ENCODE assay signal across 22 mouse cellular contexts in genomic region chr8:91339651-91340050, GRCm38 (mm10). TPM values are rescaled to one million over a fixed set of nuclear protein-coding genes. Genes with fewer than 3 reads are reported as not detected.
DNase-seq lines count a peak whose midpoint lies in the region; ATAC-seq and TF ChIP-seq lines count a peak whose summit lies in the region.
"Had no signal": no experiment of that assay in that cellular context is flagged by ENCODE, and none has a peak within 500 bp of the region (broad histone marks: within the 10 kb centered on the region; RNA-seq: fewer than 3 reads in every experiment).

No protein-coding gene starts in this region.

- H3K27me3 ChIP-seq in heart, embryonic 10.5 days (ENCODE audit: insufficient read depth, poor library complexity, severe bottlenecking), result no peaks in the 10 kb centered on the region
- H3K27me3 ChIP-seq in heart, embryonic 12.5 days (replicated peaks), result no peaks in the 10 kb centered on the region
- no peaks in the 10 kb centered on the region for H3K27me3 ChIP-seq in hindbrain, embryonic 11.5 days (ENCODE audit: control insufficient read depth, insufficient read depth, low read length)
- H3K27me3 ChIP-seq in hindbrain, postnatal 0 days (ENCODE audit: insufficient read depth, low read length), result no peaks in the 10 kb centered on the region
- no peaks in the 10 kb centered on the region for H3K27me3 ChIP-seq in midbrain, embryonic 10.5 days (ENCODE audit: low read depth, poor library complexity, severe bottlenecking)
- H3K27me3 ChIP-seq in midbrain, embryonic 14.5 days (ENCODE audit: control insufficient read depth, insufficient read depth, low read length), result no peaks in the 10 kb centered on the region
- H3K27me3 ChIP-seq: embryonic facial prominence, embryonic 13.5 days; embryonic facial prominence, embryonic 15.5 days; forebrain, embryonic 12.5 days had no signal

- no peak for ATAC-seq in heart, embryonic 12.5 days (ENCODE audit: insufficient number of reproducible peaks, low FRiP score)
- ATAC-seq in hindbrain, embryonic 11.5 days (ENCODE audit: low FRiP score), result no peak
- no peak for ATAC-seq in hindbrain, postnatal 0 days
- no peak for ATAC-seq in midbrain, embryonic 14.5 days (ENCODE audit: low FRiP score, low TSS enrichment)
- ATAC-seq: forebrain, embryonic 14.5 days had no signal

- peaks cover 21% of the 10 kb centered on the region for H3K4me1 ChIP-seq in heart, embryonic 10.5 days
- H3K4me1 ChIP-seq in heart, embryonic 12.5 days (replicated peaks), result peaks cover 10% of the 10 kb centered on the region
- no peaks in the 10 kb centered on the region; the same call in 1 of the 2 replicates for H3K4me1 ChIP-seq in hindbrain, embryonic 11.5 days (replicated peaks; ENCODE audit: control insufficient read depth, insufficient read depth, low read length)
- no peaks in the 10 kb centered on the region for H3K4me1 ChIP-seq in hindbrain, postnatal 0 days (ENCODE audit: insufficient read depth, low read length)
- H3K4me1 ChIP-seq in midbrain, embryonic 10.5 days, result peaks cover 43% of the 10 kb centered on the region
- H3K4me1 ChIP-seq in midbrain, embryonic 14.5 days (ENCODE audit: control insufficient read depth, insufficient read depth, low read length), result no peaks in the 10 kb centered on the region

- 89% methylated on average over 8 of the region's 8 CpGs for WGBS in heart, embryonic 10.5 days
- 92% methylated on average over 8 of the region's 8 CpGs for WGBS in heart, embryonic 12.5 days
- WGBS in hindbrain, embryonic 11.5 days, result 87% methylated on average over 8 of the region's 8 CpGs
- WGBS in hindbrain, postnatal 0 days, result 89% methylated on average over 8 of the region's 8 CpGs
- WGBS in midbrain, embryonic 10.5 days, result 95% methylated on average over 8 of the region's 8 CpGs
- 89% methylated on average over 8 of the region's 8 CpGs for WGBS in midbrain, embryonic 14.5 days

- TF ChIP-seq CTCF in hindbrain, postnatal 0 days (IDR thresholded peaks at IDR 0.05; ENCODE audit: low read depth), result no peak

- H3K27ac ChIP-seq in heart, embryonic 10.5 days, result no peak overlapping the region
- no peak overlapping the region for H3K27ac ChIP-seq in heart, embryonic 12.5 days (ENCODE audit: poor library complexity, severe bottlenecking)
- H3K27ac ChIP-seq in hindbrain, embryonic 11.5 days (ENCODE audit: low read depth, low read length), result peak overlapping the region; percentile 51; the same call in 1 of the 2 replicates
- H3K27ac ChIP-seq in hindbrain, postnatal 0 days, result no peak overlapping the region
- H3K27ac ChIP-seq in midbrain, embryonic 10.5 days (replicated peaks), result 0 out of 2 replicates have a peak overlapping the region, but pooled peaks have one; percentile 28
- no peak overlapping the region for H3K27ac ChIP-seq in midbrain, embryonic 14.5 days (replicated peaks; ENCODE audit: low read depth, low read length)
- H3K27ac ChIP-seq: embryonic facial prominence, embryonic 13.5 days; forebrain, embryonic 10.5 days; forebrain, embryonic 12.5 days had no signal

- H3K4me3 ChIP-seq in heart, embryonic 10.5 days, result no peak overlapping the region
- H3K4me3 ChIP-seq in heart, embryonic 12.5 days, result no peak overlapping the region
- no peak overlapping the region for H3K4me3 ChIP-seq in hindbrain, embryonic 11.5 days (ENCODE audit: low read depth, low read length)
- H3K4me3 ChIP-seq in hindbrain, postnatal 0 days (ENCODE audit: low read length), result no peak overlapping the region
- no peak overlapping the region for H3K4me3 ChIP-seq in midbrain, embryonic 10.5 days
- no peak overlapping the region for H3K4me3 ChIP-seq in midbrain, embryonic 14.5 days (replicated peaks; ENCODE audit: low read depth, low read length)
- H3K4me3 ChIP-seq: embryonic facial prominence, embryonic 13.5 days; embryonic facial prominence, embryonic 15.5 days; erythroblast, embryonic 14.5 days; forebrain, embryonic 10.5 days; forebrain, embryonic 12.5 days had no signal

- H3K4me2 ChIP-seq in heart, embryonic 12.5 days, result no peak overlapping the region
- no peak overlapping the region for H3K4me2 ChIP-seq in hindbrain, embryonic 11.5 days (replicated peaks; ENCODE audit: low read depth, low read length)
- H3K4me2 ChIP-seq in hindbrain, postnatal 0 days (ENCODE audit: low read depth, low read length), result no peak overlapping the region
- no peak overlapping the region for H3K4me2 ChIP-seq in midbrain, embryonic 14.5 days (ENCODE audit: low read length)
- H3K4me2 ChIP-seq: embryonic facial prominence, embryonic 13.5 days; embryonic facial prominence, embryonic 15.5 days; forebrain, embryonic 12.5 days had no signal

- peaks cover 12% of the 10 kb centered on the region for H3K36me3 ChIP-seq in heart, embryonic 10.5 days
- 0 out of 2 replicates have a peak, but pooled peaks cover 4% of the 10 kb centered on the region for H3K36me3 ChIP-seq in heart, embryonic 12.5 days
- H3K36me3 ChIP-seq in hindbrain, embryonic 11.5 days (ENCODE audit: control insufficient read depth, insufficient read depth, low read length), result no peaks in the 10 kb centered on the region
- H3K36me3 ChIP-seq in hindbrain, postnatal 0 days (ENCODE audit: insufficient read depth, low read length), result no peaks in the 10 kb centered on the region
- H3K36me3 ChIP-seq in midbrain, embryonic 10.5 days, result peaks cover 13% of the 10 kb centered on the region
- no peaks in the 10 kb centered on the region for H3K36me3 ChIP-seq in midbrain, embryonic 14.5 days (ENCODE audit: control insufficient read depth, insufficient read depth, low read length)
- H3K36me3 ChIP-seq: forebrain, embryonic 12.5 days had no signal

- DNase-seq in heart, embryonic 10.5 days (ENCODE audit: low spot score), result peak; percentile 65
- DNase-seq in hindbrain, embryonic 11.5 days (ENCODE audit: low spot score), result no peak
- DNase-seq in hindbrain, postnatal 0 days (ENCODE audit: low spot score), result no peak
- DNase-seq in midbrain, embryonic 10.5 days (ENCODE audit: low spot score), result no peak
- no peak for DNase-seq in midbrain, embryonic 14.5 days
- DNase-seq: adrenal gland, adult 2 months; adrenal gland, postnatal 10 days; adrenal gland, postnatal 25 days; cerebellum, adult 11 months; cerebellum, adult 18-20 months; cerebellum, adult 8-10 months; cerebellum, adult 9-11 months; cerebellum, postnatal 14 days; cerebellum, postnatal 36 days; embryo, embryonic 11 days had no signal

- H3K9me3 ChIP-seq in heart, embryonic 10.5 days, result no peaks in the 10 kb centered on the region
- H3K9me3 ChIP-seq in heart, embryonic 12.5 days (replicated peaks), result 0 out of 2 replicates have a peak, but pooled peaks cover 6% of the 10 kb centered on the region
- no peaks in the 10 kb centered on the region for H3K9me3 ChIP-seq in hindbrain, embryonic 11.5 days (ENCODE audit: control insufficient read depth, low read length)
- no peaks in the 10 kb centered on the region for H3K9me3 ChIP-seq in hindbrain, postnatal 0 days (ENCODE audit: low read length)
- H3K9me3 ChIP-seq in midbrain, embryonic 10.5 days (replicated peaks), result peaks cover 11% of the 10 kb centered on the region; the same call in 1 of the 2 replicates
- no peaks in the 10 kb centered on the region for H3K9me3 ChIP-seq in midbrain, embryonic 14.5 days (ENCODE audit: control insufficient read depth, low read length)
- H3K9me3 ChIP-seq: embryonic facial prominence, embryonic 15.5 days; forebrain, embryonic 12.5 days had no signal

- no peak overlapping the region for H3K9ac ChIP-seq in heart, embryonic 12.5 days
- H3K9ac ChIP-seq in hindbrain, embryonic 11.5 days (ENCODE audit: low read depth, low read length), result no peak overlapping the region
- no peak overlapping the region for H3K9ac ChIP-seq in hindbrain, postnatal 0 days (replicated peaks; ENCODE audit: low read length)
- H3K9ac ChIP-seq in midbrain, embryonic 14.5 days (replicated peaks; ENCODE audit: low read length), result no peak overlapping the region
- H3K9ac ChIP-seq: embryonic facial prominence, embryonic 13.5 days; embryonic facial prominence, embryonic 15.5 days; forebrain, embryonic 12.5 days had no signal

RNA-seq across cellular contexts. Expression of gene Fto, which starts 26.3 kb away (rescaled TPM):
- polyA plus RNA-seq in heart, embryonic 10.5 days (2016; fragmentation: Nextera tagmentation; extraction: Ambion mirVana), result 81.7 and 83.2 TPM in 2 replicates
- polyA plus RNA-seq in heart, embryonic 12.5 days (2016; fragmentation: Nextera tagmentation; extraction: Ambion mirVana), result 76.6 and 76.7 TPM in 2 replicates
- polyA plus RNA-seq in hindbrain, embryonic 11.5 days (2014; fragmentation: Nextera tagmentation; extraction: Ambion mirVana), result 94.7 and 107 TPM in 2 replicates
- 80.7 and 83.2 TPM in 2 replicates for total RNA-seq in hindbrain, postnatal 0 days (2014; rRNA removed)
- 106 and 122 TPM in 2 replicates for polyA plus RNA-seq in hindbrain, postnatal 0 days (2015; fragmentation: Nextera tagmentation; extraction: Ambion mirVana)
- 91.3 and 105 TPM in 2 replicates for polyA plus RNA-seq in midbrain, embryonic 10.5 days (2016; fragmentation: Nextera tagmentation; extraction: Ambion mirVana)
- polyA plus RNA-seq in midbrain, embryonic 14.5 days (2014; fragmentation: Nextera tagmentation; extraction: Ambion mirVana), result 105 and 161 TPM in 2 replicates

RNA-seq across cellular contexts. Expression of gene Rpgrip1l, which starts 26.6 kb away (rescaled TPM):
- 9.2 and 9.3 TPM in 2 replicates for polyA plus RNA-seq in heart, embryonic 10.5 days (2016; fragmentation: Nextera tagmentation; extraction: Ambion mirVana)
- polyA plus RNA-seq in heart, embryonic 12.5 days (2016; fragmentation: Nextera tagmentation; extraction: Ambion mirVana), result 8.2 and 9.1 TPM in 2 replicates
- polyA plus RNA-seq in hindbrain, embryonic 11.5 days (2014; fragmentation: Nextera tagmentation; extraction: Ambion mirVana), result 11.8 and 19.4 TPM in 2 replicates
- 5.5 and 6.8 TPM in 2 replicates for total RNA-seq in hindbrain, postnatal 0 days (2014; rRNA removed)
- polyA plus RNA-seq in hindbrain, postnatal 0 days (2015; fragmentation: Nextera tagmentation; extraction: Ambion mirVana), result 12.1 and 12.7 TPM in 2 replicates
- 9.8 and 10.4 TPM in 2 replicates for polyA plus RNA-seq in midbrain, embryonic 10.5 days (2016; fragmentation: Nextera tagmentation; extraction: Ambion mirVana)
- polyA plus RNA-seq in midbrain, embryonic 14.5 days (2014; fragmentation: Nextera tagmentation; extraction: Ambion mirVana), result 13.7 and 18.8 TPM in 2 replicates

Comparison
In these comparisons a context has a peak if more than half of its experiments do, and no peak if none do; other contexts are left out.
1. H3K27ac ChIP-seq: peak in hindbrain, embryonic 11.5 days (single experiment) and midbrain, embryonic 10.5 days (single experiment); none in heart, embryonic 10.5 days (single experiment), heart, embryonic 12.5 days (single experiment), hindbrain, postnatal 0 days (single experiment) and midbrain, embryonic 14.5 days (single experiment).